Mouse (Mus musculus): ENCODE measurements around the gene Gm28305. TPM values are rescaled to one million over a fixed set of nuclear protein-coding genes. Genes with fewer than 3 reads are reported as not detected.

Gene Gm28305
- polyA plus RNA-seq, 1 experiment from 2014 or later = not detected

GRCm38 (mm10) chr9:104102901-104103300, 62.4 kb downstream of the Gm28305 start:
- H3K9ac ChIP-seq (ENCODE audit: low read depth, low read length) = no peak overlapping the region
- no peaks in the 10 kb centered on the region for H3K27me3 ChIP-seq (ENCODE audit: control insufficient read depth, insufficient read depth, low read length)
- 33% methylated on average over 2 of the region's 2 CpGs for WGBS
- H3K4me2 ChIP-seq (replicated peaks; ENCODE audit: low read depth, low read length) = no peak overlapping the region
- no peaks in the 10 kb centered on the region for H3K9me3 ChIP-seq (ENCODE audit: control insufficient read depth, low read length)
- no peak overlapping the region for H3K27ac ChIP-seq (ENCODE audit: low read depth, low read length)
- no peaks in the 10 kb centered on the region for H3K36me3 ChIP-seq (ENCODE audit: control insufficient read depth, insufficient read depth, low read length)
- no peak overlapping the region for H3K4me3 ChIP-seq (ENCODE audit: low read depth, low read length)
- no peak for ATAC-seq (ENCODE audit: low FRiP score)
- no peaks in the 10 kb centered on the region for H3K4me1 ChIP-seq (replicated peaks; ENCODE audit: control insufficient read depth, insufficient read depth, low read length)
- no peak for DNase-seq (ENCODE audit: low spot score)

DNA sequence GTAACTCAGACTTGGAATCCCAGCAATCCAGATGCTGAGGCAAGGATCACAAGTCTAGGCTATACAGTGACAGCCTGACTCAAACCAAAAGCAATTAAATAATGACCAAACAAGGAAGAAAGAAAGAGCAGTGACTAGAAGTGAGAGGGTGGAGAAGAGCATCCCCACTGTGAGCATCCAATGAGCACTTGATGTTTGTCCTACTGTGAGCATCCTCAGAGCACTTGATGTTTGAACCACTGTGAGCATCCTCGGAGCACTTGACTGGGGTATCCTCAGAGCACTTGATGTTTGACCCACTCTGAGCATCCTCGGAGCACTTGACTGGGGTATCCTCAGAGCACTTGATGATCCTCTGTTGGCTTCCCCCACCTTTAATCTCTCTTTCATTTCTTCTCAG, 64.5 kb downstream of the Gm28305 start:
- no peaks in the 10 kb centered on the region for H3K27me3 ChIP-seq (ENCODE audit: control insufficient read depth, insufficient read depth, low read length)
- no peak overlapping the region for H3K9ac ChIP-seq (ENCODE audit: low read depth, low read length)
- H3K9me3 ChIP-seq (ENCODE audit: control insufficient read depth, low read length) = no peaks in the 10 kb centered on the region
- 89% methylated on average over 2 of the region's 2 CpGs for WGBS
- no peaks in the 10 kb centered on the region for H3K36me3 ChIP-seq (ENCODE audit: control insufficient read depth, insufficient read depth, low read length)
- ATAC-seq (ENCODE audit: low FRiP score) (no peak), DNase-seq (ENCODE audit: low spot score) (no peak)
- no peaks in the 10 kb centered on the region for H3K4me1 ChIP-seq (replicated peaks; ENCODE audit: control insufficient read depth, insufficient read depth, low read length)
- H3K4me2 ChIP-seq (replicated peaks; ENCODE audit: low read depth, low read length) = no peak overlapping the region
- H3K27ac ChIP-seq (ENCODE audit: low read depth, low read length) = no peak overlapping the region
- H3K4me3 ChIP-seq (ENCODE audit: low read depth, low read length) = no peak overlapping the region

- no peaks in the 10 kb centered on the region for H3K9me3 ChIP-seq (ENCODE audit: control insufficient read depth, low read length)
- 84% methylated on average over 9 of the region's 9 CpGs for WGBS
- H3K4me1 ChIP-seq (replicated peaks; ENCODE audit: control insufficient read depth, insufficient read depth, low read length) = no peaks in the 10 kb centered on the region
- H3K9ac ChIP-seq (ENCODE audit: low read depth, low read length) = no peak overlapping the region
- H3K4me2 ChIP-seq (replicated peaks; ENCODE audit: low read depth, low read length) = no peak overlapping the region
- ATAC-seq (ENCODE audit: low FRiP score) (no peak), DNase-seq (ENCODE audit: low spot score) (no peak)
- no peak overlapping the region for H3K4me3 ChIP-seq (ENCODE audit: low read depth, low read length)
- no peaks in the 10 kb centered on the region for H3K27me3 ChIP-seq (ENCODE audit: control insufficient read depth, insufficient read depth, low read length)
- no peak overlapping the region for H3K27ac ChIP-seq (ENCODE audit: low read depth, low read length)
- H3K36me3 ChIP-seq (ENCODE audit: control insufficient read depth, insufficient read depth, low read length) = no peaks in the 10 kb centered on the region
These were observed 66.5 kb downstream of the Gm28305 start for GRCm38 (mm10) chr9:104106930-104107329.

DNA sequence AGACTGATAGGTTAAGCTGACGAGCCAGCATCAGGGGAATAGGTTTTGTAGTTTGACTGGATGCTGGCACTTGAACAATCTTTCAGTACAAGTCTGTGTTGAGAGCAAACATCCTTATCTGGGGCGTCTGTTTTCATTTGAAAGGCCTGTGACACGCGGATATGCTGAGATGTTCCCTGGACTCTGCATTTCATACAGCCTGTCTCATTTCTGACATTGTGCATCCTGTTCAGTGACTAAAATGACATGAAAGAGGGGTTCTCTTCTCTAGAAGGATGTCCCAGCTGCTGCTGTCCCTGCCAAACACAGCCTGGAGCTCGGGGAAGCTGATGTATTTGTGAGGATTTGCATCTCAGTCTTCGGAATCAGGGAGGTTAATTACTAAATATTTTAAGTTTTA, 67.0 kb downstream of the Gm28305 start:
- Histone ChIP-seq H3K9ac (ENCODE audit: low read depth, low read length) (no peak overlapping the region), H3K9me3 (ENCODE audit: control insufficient read depth, low read length) (no peaks in the 10 kb centered on the region), H3K4me1 (replicated peaks; ENCODE audit: control insufficient read depth, insufficient read depth, low read length) (no peaks in the 10 kb centered on the region), H3K27ac (ENCODE audit: low read depth, low read length) (no peak overlapping the region), H3K27me3 (ENCODE audit: control insufficient read depth, insufficient read depth, low read length) (no peaks in the 10 kb centered on the region), H3K4me3 (ENCODE audit: low read depth, low read length) (no peak overlapping the region), H3K36me3 (ENCODE audit: control insufficient read depth, insufficient read depth, low read length) (no peaks in the 10 kb centered on the region), H3K4me2 (replicated peaks; ENCODE audit: low read depth, low read length) (no peak overlapping the region)
- 82% methylated on average over 6 of the region's 6 CpGs for WGBS
- DNase-seq (ENCODE audit: low spot score) (no peak), ATAC-seq (ENCODE audit: low FRiP score) (no peak)

GRCm38 (mm10) chr9:104108571-104109143, 68.2 kb downstream of the Gm28305 start:
- no peak overlapping the region for H3K27ac ChIP-seq (ENCODE audit: low read depth, low read length)
- no peak for ATAC-seq (ENCODE audit: low FRiP score)
- H3K4me3 ChIP-seq (ENCODE audit: low read depth, low read length) = no peak overlapping the region
- H3K4me2 ChIP-seq (replicated peaks; ENCODE audit: low read depth, low read length) = no peak overlapping the region
- DNase-seq (ENCODE audit: low spot score) = no peak
- 81% methylated on average over 2 of the region's 2 CpGs for WGBS
- H3K27me3 ChIP-seq (ENCODE audit: control insufficient read depth, insufficient read depth, low read length) = no peaks in the 10 kb centered on the region
- no peak overlapping the region for H3K9ac ChIP-seq (ENCODE audit: low read depth, low read length)
- H3K36me3 ChIP-seq (ENCODE audit: control insufficient read depth, insufficient read depth, low read length) = no peaks in the 10 kb centered on the region
- H3K9me3 ChIP-seq (ENCODE audit: control insufficient read depth, low read length) = no peaks in the 10 kb centered on the region
- no peaks in the 10 kb centered on the region for H3K4me1 ChIP-seq (replicated peaks; ENCODE audit: control insufficient read depth, insufficient read depth, low read length)

DNA sequence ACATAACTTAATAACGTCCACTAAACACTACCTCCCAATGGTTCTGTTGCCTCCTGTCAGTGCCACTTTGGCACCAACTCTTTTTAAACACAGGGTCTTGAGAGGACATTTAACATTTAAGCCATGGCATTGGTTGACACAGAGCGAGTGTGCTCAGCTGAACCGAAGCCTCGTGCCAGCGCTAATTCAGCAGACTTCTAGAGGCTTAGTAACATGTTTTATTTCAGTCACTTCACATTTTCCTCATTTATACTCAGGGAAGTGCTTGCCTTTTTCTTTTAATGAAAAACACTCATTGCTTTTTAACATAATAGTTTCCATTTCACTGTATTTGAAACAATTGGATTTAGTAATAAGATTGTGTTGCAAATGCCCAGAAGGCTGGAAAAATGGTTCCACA, 68.7 kb downstream of the Gm28305 start:
- no peak overlapping the region for H3K27ac ChIP-seq (ENCODE audit: low read depth, low read length)
- no peak overlapping the region for H3K9ac ChIP-seq (ENCODE audit: low read depth, low read length)
- no peaks in the 10 kb centered on the region for H3K27me3 ChIP-seq (ENCODE audit: control insufficient read depth, insufficient read depth, low read length)
- no peaks in the 10 kb centered on the region for H3K4me1 ChIP-seq (replicated peaks; ENCODE audit: control insufficient read depth, insufficient read depth, low read length)
- H3K4me3 ChIP-seq (ENCODE audit: low read depth, low read length) = no peak overlapping the region
- 96% methylated on average over 5 of the region's 5 CpGs for WGBS
- ATAC-seq (ENCODE audit: low FRiP score) (no peak), DNase-seq (ENCODE audit: low spot score) (no peak)
- no peak overlapping the region for H3K4me2 ChIP-seq (replicated peaks; ENCODE audit: low read depth, low read length)
- no peaks in the 10 kb centered on the region for H3K36me3 ChIP-seq (ENCODE audit: control insufficient read depth, insufficient read depth, low read length)
- H3K9me3 ChIP-seq (ENCODE audit: control insufficient read depth, low read length) = no peaks in the 10 kb centered on the region

- no peak for ATAC-seq (ENCODE audit: low FRiP score)
- Histone ChIP-seq H3K4me3 (ENCODE audit: low read depth, low read length) (no peak overlapping the region), H3K9me3 (ENCODE audit: control insufficient read depth, low read length) (no peaks in the 10 kb centered on the region), H3K36me3 (ENCODE audit: control insufficient read depth, insufficient read depth, low read length) (no peaks in the 10 kb centered on the region), H3K27ac (ENCODE audit: low read depth, low read length) (no peak overlapping the region), H3K27me3 (ENCODE audit: control insufficient read depth, insufficient read depth, low read length) (no peaks in the 10 kb centered on the region), H3K4me2 (replicated peaks; ENCODE audit: low read depth, low read length) (no peak overlapping the region), H3K4me1 (replicated peaks; ENCODE audit: control insufficient read depth, insufficient read depth, low read length) (no peaks in the 10 kb centered on the region), H3K9ac (ENCODE audit: low read depth, low read length) (no peak overlapping the region)
- WGBS = 84% methylated on average over 5 of the region's 5 CpGs
- DNase-seq (ENCODE audit: low spot score) = no peak
These were observed 82.6 kb downstream of the Gm28305 start for GRCm38 (mm10) chr9:104123101-104123500.

DNA sequence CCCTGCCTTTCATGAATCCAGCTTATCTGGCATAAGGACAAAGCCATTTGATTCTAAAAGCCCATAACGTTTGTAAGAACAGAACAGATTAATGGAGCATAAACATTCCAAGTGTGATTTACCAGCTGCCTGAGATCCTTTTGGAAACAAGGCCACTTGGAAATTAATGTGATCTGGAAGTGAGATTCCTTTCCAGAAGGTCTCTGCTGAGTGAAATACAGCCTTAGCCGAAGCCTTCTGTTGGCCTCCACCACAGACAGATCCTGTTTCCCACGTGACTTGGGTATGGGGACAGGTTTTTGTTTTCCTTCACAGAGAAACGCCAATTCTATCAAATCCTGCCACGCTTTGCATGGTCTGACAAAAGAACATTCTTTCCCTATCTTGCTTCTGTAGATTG, 83.2 kb downstream of the Gm28305 start:
- Histone ChIP-seq H3K4me1 (replicated peaks; ENCODE audit: control insufficient read depth, insufficient read depth, low read length) (no peaks in the 10 kb centered on the region), H3K9me3 (ENCODE audit: control insufficient read depth, low read length) (no peaks in the 10 kb centered on the region), H3K36me3 (ENCODE audit: control insufficient read depth, insufficient read depth, low read length) (no peaks in the 10 kb centered on the region), H3K4me3 (ENCODE audit: low read depth, low read length) (no peak overlapping the region), H3K9ac (ENCODE audit: low read depth, low read length) (no peak overlapping the region), H3K27me3 (ENCODE audit: control insufficient read depth, insufficient read depth, low read length) (no peaks in the 10 kb centered on the region), H3K27ac (ENCODE audit: low read depth, low read length) (no peak overlapping the region), H3K4me2 (replicated peaks; ENCODE audit: low read depth, low read length) (no peak overlapping the region)
- ATAC-seq (ENCODE audit: low FRiP score) (no peak), DNase-seq (ENCODE audit: low spot score) (no peak)
- WGBS = 50% methylated on average over 5 of the region's 5 CpGs

Measured in hindbrain, embryonic 11.5 days (tissue).